Mouse (Mus musculus): ENCODE data around the gene Pidd1. TPM values are rescaled to one million over a fixed set of nuclear protein-coding genes. Genes with fewer than 3 reads are reported as not detected.

Pidd1 gene
- polyA plus RNA-seq, 1 experiment from 2014 or later = 9.7 TPM

GRCm38 (mm10) chr7:141475011-141475804, 31.4 kb upstream of the Pidd1 start, which contains the start of the genes Polr2l and Tspan4:
Polr2l (minus strand) TSS chr7:141475132.
Tspan4 (plus strand) TSS chr7:141475240.
- peak within 1 kb of the TSS; percentile 99 for H3K4me2 ChIP-seq (ENCODE audit: low read depth, low read length)
- H3K36me3 ChIP-seq (ENCODE audit: control insufficient read depth, insufficient read depth) = peaks cover 8% of the 10 kb centered on the region
- no peaks in the 10 kb centered on the region for H3K9me3 ChIP-seq (replicated peaks; ENCODE audit: control insufficient read depth, low read length)
- H3K4me1 ChIP-seq (ENCODE audit: control insufficient read depth, low read depth, low read length) = peaks cover 46% of the 10 kb centered on the region
- H3K4me3 ChIP-seq (ENCODE audit: low read depth, low read length) = peak within 1 kb of the TSS; percentile 84
- ATAC-seq (ENCODE audit: low read depth) = peak; percentile 74
- H3K27me3 ChIP-seq (ENCODE audit: control insufficient read depth, insufficient read depth, low read depth, low read length) = no peaks in the 10 kb centered on the region
- H3K27ac ChIP-seq (ENCODE audit: low read length) = peak within 1 kb of the TSS; percentile 92
- H3K9ac ChIP-seq (ENCODE audit: low read depth, low read length) = peak within 1 kb of the TSS; percentile 87
- WGBS (ENCODE audit: insufficient replicate concordance) = under 1% methylated on average over 86 of the region's 87 CpGs

GRCm38 (mm10) chr7:141474160-141474559, 30.3 kb upstream of the Pidd1 start:
- Histone ChIP-seq H3K9me3 (replicated peaks; ENCODE audit: control insufficient read depth, low read length) (no peaks in the 10 kb centered on the region), H3K36me3 (ENCODE audit: control insufficient read depth, insufficient read depth) (peaks cover 12% of the 10 kb centered on the region), H3K4me1 (ENCODE audit: control insufficient read depth, low read depth, low read length) (peaks cover 50% of the 10 kb centered on the region), H3K9ac (ENCODE audit: low read depth, low read length) (peak overlapping the region; percentile 87), H3K27ac (ENCODE audit: low read length) (no peak overlapping the region), H3K4me2 (ENCODE audit: low read depth, low read length) (peak overlapping the region; percentile 99), H3K4me3 (ENCODE audit: low read depth, low read length) (peak overlapping the region; percentile 84), H3K27me3 (ENCODE audit: control insufficient read depth, insufficient read depth, low read depth, low read length) (no peaks in the 10 kb centered on the region)
- no peak for ATAC-seq (ENCODE audit: low read depth)
- WGBS (ENCODE audit: insufficient replicate concordance) = 6% methylated on average over 5 of the region's 5 CpGs

GRCm38 (mm10) chr7:141472763-141473162, 28.9 kb upstream of the Pidd1 start:
- no peaks in the 10 kb centered on the region for H3K9me3 ChIP-seq (replicated peaks; ENCODE audit: control insufficient read depth, low read length)
- H3K4me1 ChIP-seq (ENCODE audit: control insufficient read depth, low read depth, low read length) = peaks cover 56% of the 10 kb centered on the region
- H3K36me3 ChIP-seq (ENCODE audit: control insufficient read depth, insufficient read depth) = peaks cover 12% of the 10 kb centered on the region
- 76% methylated on average over 6 of the region's 6 CpGs for WGBS (ENCODE audit: insufficient replicate concordance)
- no peaks in the 10 kb centered on the region for H3K27me3 ChIP-seq (ENCODE audit: control insufficient read depth, insufficient read depth, low read depth, low read length)
- H3K4me2 ChIP-seq (ENCODE audit: low read depth, low read length) = no peak overlapping the region
- no peak for ATAC-seq (ENCODE audit: low read depth)
- H3K4me3 ChIP-seq (ENCODE audit: low read depth, low read length) = no peak overlapping the region
- no peak overlapping the region for H3K27ac ChIP-seq (ENCODE audit: low read length)
- H3K9ac ChIP-seq (ENCODE audit: low read depth, low read length) = no peak overlapping the region

GRCm38 (mm10) chr7:141472226-141472625, 28.4 kb upstream of the Pidd1 start:
- H3K27me3 ChIP-seq (ENCODE audit: control insufficient read depth, insufficient read depth, low read depth, low read length) = no peaks in the 10 kb centered on the region
- WGBS (ENCODE audit: insufficient replicate concordance) = 69% methylated on average over 6 of the region's 6 CpGs
- no peak overlapping the region for H3K4me3 ChIP-seq (ENCODE audit: low read depth, low read length)
- no peak overlapping the region for H3K9ac ChIP-seq (ENCODE audit: low read depth, low read length)
- no peak overlapping the region for H3K4me2 ChIP-seq (ENCODE audit: low read depth, low read length)
- H3K4me1 ChIP-seq (ENCODE audit: control insufficient read depth, low read depth, low read length) = peaks cover 52% of the 10 kb centered on the region
- no peak overlapping the region for H3K27ac ChIP-seq (ENCODE audit: low read length)
- H3K36me3 ChIP-seq (ENCODE audit: control insufficient read depth, insufficient read depth) = peaks cover 12% of the 10 kb centered on the region
- no peaks in the 10 kb centered on the region for H3K9me3 ChIP-seq (replicated peaks; ENCODE audit: control insufficient read depth, low read length)
- ATAC-seq (ENCODE audit: low read depth) = no peak

- H3K9ac ChIP-seq (ENCODE audit: low read depth, low read length) = no peak overlapping the region
- peaks cover 6% of the 10 kb centered on the region for H3K27me3 ChIP-seq (ENCODE audit: control insufficient read depth, insufficient read depth, low read depth, low read length)
- H3K36me3 ChIP-seq (ENCODE audit: control insufficient read depth, insufficient read depth) = peaks cover 12% of the 10 kb centered on the region
- WGBS (ENCODE audit: insufficient replicate concordance) = 85% methylated on average over 1 of the region's 1 CpGs
- no peak for ATAC-seq (ENCODE audit: low read depth)
- H3K4me3 ChIP-seq (ENCODE audit: low read depth, low read length) = no peak overlapping the region
- no peak overlapping the region for H3K4me2 ChIP-seq (ENCODE audit: low read depth, low read length)
- H3K4me1 ChIP-seq (ENCODE audit: control insufficient read depth, low read depth, low read length) = peaks cover 50% of the 10 kb centered on the region
- H3K9me3 ChIP-seq (replicated peaks; ENCODE audit: control insufficient read depth, low read length) = no peaks in the 10 kb centered on the region
- no peak overlapping the region for H3K27ac ChIP-seq (ENCODE audit: low read length)
Observed at GRCm38 (mm10) chr7:141471236-141471635, 27.4 kb upstream of the Pidd1 start.

GRCm38 (mm10) chr7:141470637-141470944, 26.8 kb upstream of the Pidd1 start:
- 87% methylated on average over 10 of the region's 10 CpGs for WGBS (ENCODE audit: insufficient replicate concordance)
- ATAC-seq (ENCODE audit: low read depth) = no peak
- Histone ChIP-seq H3K9me3 (replicated peaks; ENCODE audit: control insufficient read depth, low read length) (no peaks in the 10 kb centered on the region), H3K4me1 (ENCODE audit: control insufficient read depth, low read depth, low read length) (peaks cover 43% of the 10 kb centered on the region), H3K27me3 (ENCODE audit: control insufficient read depth, insufficient read depth, low read depth, low read length) (peaks cover 12% of the 10 kb centered on the region), H3K27ac (ENCODE audit: low read length) (no peak overlapping the region), H3K36me3 (ENCODE audit: control insufficient read depth, insufficient read depth) (peaks cover 12% of the 10 kb centered on the region), H3K4me2 (ENCODE audit: low read depth, low read length) (no peak overlapping the region), H3K9ac (ENCODE audit: low read depth, low read length) (no peak overlapping the region), H3K4me3 (ENCODE audit: low read depth, low read length) (no peak overlapping the region)

GRCm38 (mm10) chr7:141469901-141470636, 26.2 kb upstream of the Pidd1 start:
- H3K4me1 ChIP-seq (ENCODE audit: control insufficient read depth, low read depth, low read length) = peaks cover 43% of the 10 kb centered on the region
- 88% methylated on average over 18 of the region's 18 CpGs for WGBS (ENCODE audit: insufficient replicate concordance)
- no peak overlapping the region for H3K4me2 ChIP-seq (ENCODE audit: low read depth, low read length)
- no peak overlapping the region for H3K4me3 ChIP-seq (ENCODE audit: low read depth, low read length)
- peaks cover 17% of the 10 kb centered on the region for H3K27me3 ChIP-seq (ENCODE audit: control insufficient read depth, insufficient read depth, low read depth, low read length)
- H3K36me3 ChIP-seq (ENCODE audit: control insufficient read depth, insufficient read depth) = peaks cover 12% of the 10 kb centered on the region
- H3K9me3 ChIP-seq (replicated peaks; ENCODE audit: control insufficient read depth, low read length) = no peaks in the 10 kb centered on the region
- H3K9ac ChIP-seq (ENCODE audit: low read depth, low read length) = no peak overlapping the region
- no peak for ATAC-seq (ENCODE audit: low read depth)
- H3K27ac ChIP-seq (ENCODE audit: low read length) = no peak overlapping the region

GRCm38 (mm10) chr7:141469352-141469751, 25.5 kb upstream of the Pidd1 start:
- no peak for ATAC-seq (ENCODE audit: low read depth)
- WGBS (ENCODE audit: insufficient replicate concordance) = 82% methylated on average over 6 of the region's 6 CpGs
- H3K27ac ChIP-seq (ENCODE audit: low read length) = no peak overlapping the region
- H3K36me3 ChIP-seq (ENCODE audit: control insufficient read depth, insufficient read depth) = peaks cover 12% of the 10 kb centered on the region
- H3K4me2 ChIP-seq (ENCODE audit: low read depth, low read length) = no peak overlapping the region
- no peaks in the 10 kb centered on the region for H3K9me3 ChIP-seq (replicated peaks; ENCODE audit: control insufficient read depth, low read length)
- H3K9ac ChIP-seq (ENCODE audit: low read depth, low read length) = no peak overlapping the region
- peaks cover 24% of the 10 kb centered on the region for H3K27me3 ChIP-seq (ENCODE audit: control insufficient read depth, insufficient read depth, low read depth, low read length)
- peaks cover 47% of the 10 kb centered on the region for H3K4me1 ChIP-seq (ENCODE audit: control insufficient read depth, low read depth, low read length)
- H3K4me3 ChIP-seq (ENCODE audit: low read depth, low read length) = no peak overlapping the region

Measured in liver, embryonic 16.5 days (tissue).